Mouse (Mus musculus): ENCODE results near the gene Erp44.
A peak's percentile ranks its signal among the peaks of the same experiment; 100 is the strongest.

The Erp44 gene

GRCm38 (mm10) chr4:48279498-48280134, at the start of gene Erp44, which contains the start of gene Invs:
Erp44 (minus strand) TSS chr4:48279558.
Invs (plus strand) TSS chr4:48279760.
- peak; percentile 92 for DNase-seq (ENCODE audit: low read depth)

DNA sequence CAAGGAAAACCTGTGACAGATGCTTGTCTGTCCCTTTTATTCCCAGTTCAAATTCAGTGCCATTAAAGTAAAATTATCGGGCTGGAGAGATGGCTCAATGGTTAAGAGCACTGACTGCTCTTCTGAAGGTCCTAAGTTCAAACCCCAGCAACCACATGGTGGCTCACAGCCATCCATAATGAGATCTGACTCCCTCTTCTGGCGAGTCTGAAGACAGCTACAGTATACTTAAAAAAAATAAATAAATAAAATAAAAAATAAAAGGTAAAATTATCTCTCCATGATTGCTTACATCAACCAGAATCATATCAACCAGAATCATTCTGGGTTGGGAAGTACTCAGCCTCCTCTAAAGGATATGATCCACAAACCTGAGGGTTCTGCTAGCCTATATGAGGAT, 48.7 kb upstream of the Erp44 start:
- no peak for DNase-seq (ENCODE audit: low read depth)

DNA sequence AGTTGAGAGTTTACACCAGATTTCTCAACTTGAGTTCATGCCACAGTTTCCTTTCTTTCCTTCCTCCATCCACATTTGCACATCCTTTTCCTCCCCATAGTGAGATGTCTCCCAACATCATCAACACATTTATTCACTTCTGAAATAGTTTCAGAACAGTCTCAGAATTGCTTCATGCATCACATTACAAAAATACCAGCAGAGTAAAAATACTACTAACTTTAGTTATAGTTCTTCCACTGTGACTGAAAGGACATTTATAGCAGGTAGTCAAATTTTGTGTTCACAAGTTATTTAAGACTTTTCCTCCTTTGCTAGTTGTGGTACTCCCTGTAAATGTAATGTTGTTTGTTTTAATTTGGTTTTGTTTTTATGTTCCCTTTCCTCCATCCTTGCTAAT, 47.8 kb upstream of the Erp44 start:
- no peak for DNase-seq (ENCODE audit: low read depth)

DNA sequence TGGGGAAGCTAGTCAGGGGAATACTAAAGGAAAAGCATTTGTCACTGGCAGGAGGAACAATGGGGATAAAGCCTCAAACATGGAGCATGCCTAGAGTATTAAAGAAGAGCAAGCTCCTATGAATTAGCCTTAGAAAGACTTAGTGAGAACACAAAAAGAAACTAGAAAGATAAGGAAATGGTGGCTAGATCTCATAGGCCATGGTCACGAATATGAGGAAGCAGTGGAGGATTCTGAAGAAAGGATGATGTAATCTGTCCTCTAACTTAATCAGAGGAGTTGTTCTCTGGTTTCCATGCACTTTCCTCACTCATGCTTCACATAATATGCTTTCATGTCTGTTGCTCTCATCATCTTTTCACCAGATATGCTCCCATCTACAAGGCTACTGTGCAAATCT, 42.7 kb upstream of the Erp44 start:
- DNase-seq (ENCODE audit: low read depth): peak; percentile 6

- DNase-seq (ENCODE audit: low read depth): no peak
Observed at GRCm38 (mm10) chr4:48321276-48321675, 41.9 kb upstream of the Erp44 start.

- no peak for DNase-seq (ENCODE audit: low read depth)
Observed at GRCm38 (mm10) chr4:48316036-48316435, 36.7 kb upstream of the Erp44 start.

DNA sequence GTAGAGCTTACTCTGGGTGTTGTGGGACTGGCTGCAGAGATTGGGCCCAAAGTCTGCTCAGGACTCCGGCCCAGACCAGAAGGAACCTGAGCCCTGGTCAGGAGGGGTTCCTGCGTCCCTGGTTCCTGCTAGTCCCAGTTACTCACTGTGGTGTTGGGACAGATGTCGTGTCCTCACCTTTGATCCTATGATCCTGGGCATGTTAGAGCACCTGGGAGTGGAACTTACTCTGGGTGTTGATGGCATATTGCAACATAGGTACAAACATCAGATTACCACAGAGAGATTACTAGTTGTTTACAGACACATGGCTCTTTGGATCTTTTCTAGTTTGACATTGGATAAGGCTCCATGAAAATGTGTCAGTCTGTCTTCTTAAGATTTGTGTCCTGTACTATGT, 35.5 kb upstream of the Erp44 start:
- DNase-seq (ENCODE audit: low read depth): no peak

GRCm38 (mm10) chr4:48287086-48287757, 7.9 kb upstream of the Erp44 start:
- DNase-seq (ENCODE audit: low read depth): no peak

GRCm38 (mm10) chr4:48281121-48281520, 1.8 kb upstream of the Erp44 start:
- DNase-seq (ENCODE audit: low read depth): no peak

- peak; percentile 33 for DNase-seq (ENCODE audit: low read depth)
Observed at GRCm38 (mm10) chr4:48278757-48279497, 431 bp downstream of the Erp44 start.

DNA sequence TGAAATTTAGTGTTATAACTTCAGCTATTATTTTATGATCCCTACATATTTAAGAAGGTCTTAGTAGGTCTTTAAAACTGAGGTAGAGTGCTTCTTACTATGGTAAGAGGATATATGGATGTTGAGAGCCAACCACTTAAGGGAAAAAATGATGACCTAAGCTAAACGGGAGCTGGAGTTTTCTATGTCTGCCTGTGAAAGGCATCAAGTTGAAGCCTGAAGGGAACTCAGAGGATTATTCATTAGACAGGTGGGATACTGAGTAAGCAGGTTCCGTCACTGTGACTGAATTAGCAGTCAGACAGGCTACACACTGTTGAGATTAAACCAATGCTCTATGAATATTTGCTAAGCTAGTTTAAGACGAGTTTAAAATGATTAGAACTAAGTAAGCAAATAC, 2.3 kb downstream of the Erp44 start:
- no peak for DNase-seq (ENCODE audit: low read depth)

GRCm38 (mm10) chr4:48275736-48276135, 3.6 kb downstream of the Erp44 start:
- no peak for DNase-seq (ENCODE audit: low read depth)

- DNase-seq (ENCODE audit: low read depth): no peak
Observed at GRCm38 (mm10) chr4:48273119-48273829, 6.1 kb downstream of the Erp44 start.

DNA sequence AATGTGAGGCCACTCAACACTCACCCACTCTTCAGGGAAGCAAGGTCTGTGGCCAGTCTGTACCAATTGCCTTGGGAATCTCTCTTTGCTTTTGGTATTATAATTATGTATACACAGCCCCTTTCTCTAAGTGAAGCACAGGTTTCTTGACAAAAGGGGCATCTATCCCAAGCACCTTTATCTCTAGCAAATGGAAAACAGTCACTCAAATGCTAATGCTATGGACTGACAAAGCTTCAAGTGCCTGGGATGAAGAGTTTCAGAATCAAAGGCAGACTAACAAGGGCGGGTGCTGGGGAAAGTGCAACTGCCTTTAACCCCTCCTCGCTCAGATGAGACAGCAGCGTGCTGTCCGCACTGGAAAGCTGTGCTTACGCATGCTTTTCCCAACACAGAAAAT, 7.5 kb downstream of the Erp44 start:
- no peak for DNase-seq (ENCODE audit: low read depth)

DNA sequence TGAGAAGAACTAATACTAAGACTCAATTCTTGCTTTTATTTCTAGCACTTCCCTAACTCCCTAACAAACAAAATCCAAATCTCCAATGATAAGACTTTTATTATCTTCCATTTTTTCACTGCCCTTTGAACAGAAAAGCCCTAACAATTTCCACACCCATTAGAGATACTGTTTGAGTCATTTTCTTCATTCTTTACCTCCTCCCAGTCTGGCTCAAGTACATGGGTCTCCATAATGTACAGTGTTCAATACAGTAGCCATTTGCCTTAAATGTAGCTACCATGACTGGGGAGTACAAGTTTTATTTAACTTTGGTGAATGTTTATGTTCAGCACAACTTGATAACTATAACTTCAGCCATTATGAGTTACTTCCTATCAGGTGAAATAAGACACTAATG, 8.8 kb downstream of the Erp44 start:
- no peak for DNase-seq (ENCODE audit: low read depth)

DNA sequence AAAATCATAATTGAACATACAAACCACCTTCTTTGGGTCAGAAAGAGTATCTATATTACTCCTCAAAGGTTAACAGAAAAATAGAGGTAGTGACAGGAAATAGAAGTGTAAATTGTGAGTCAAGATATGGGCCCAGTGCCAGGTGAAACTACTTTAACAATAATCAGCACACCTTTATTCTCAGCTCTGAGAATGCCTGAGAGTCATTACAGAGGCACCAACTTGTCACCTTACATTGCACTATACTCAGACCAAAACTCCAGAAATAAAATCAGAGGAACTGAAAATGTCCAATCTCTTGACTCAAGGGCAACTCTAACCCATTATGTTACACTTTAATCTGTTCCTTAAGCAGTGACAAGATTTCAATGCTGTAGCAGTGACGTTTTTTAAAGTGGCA, 11.2 kb downstream of the Erp44 start:
- no peak for DNase-seq (ENCODE audit: low read depth)

GRCm38 (mm10) chr4:48267683-48268082, 11.7 kb downstream of the Erp44 start:
- DNase-seq (ENCODE audit: low read depth): no peak

GRCm38 (mm10) chr4:48258045-48258444, 21.3 kb downstream of the Erp44 start:
- DNase-seq (ENCODE audit: low read depth): no peak

DNA sequence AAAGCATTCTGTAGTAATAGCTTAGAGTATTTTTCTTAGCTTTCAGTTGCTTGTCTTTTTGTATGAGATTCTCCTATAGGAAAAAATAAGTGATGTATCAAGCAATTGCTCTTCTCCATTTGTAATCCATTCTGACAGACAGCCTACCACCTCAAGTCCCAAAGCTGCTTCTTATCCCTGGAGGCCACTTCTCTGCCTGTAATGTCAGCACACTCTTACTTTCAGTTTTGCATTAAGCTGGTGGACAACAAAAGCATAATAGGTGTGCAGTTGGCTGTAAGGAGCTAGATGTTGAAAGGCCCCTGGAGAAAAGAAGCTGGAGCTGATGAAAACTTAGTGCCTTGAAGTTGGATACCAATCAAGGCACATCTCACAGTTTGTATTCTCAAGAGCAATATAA, 26.1 kb downstream of the Erp44 start:
- no peak for DNase-seq (ENCODE audit: low read depth)

DNA sequence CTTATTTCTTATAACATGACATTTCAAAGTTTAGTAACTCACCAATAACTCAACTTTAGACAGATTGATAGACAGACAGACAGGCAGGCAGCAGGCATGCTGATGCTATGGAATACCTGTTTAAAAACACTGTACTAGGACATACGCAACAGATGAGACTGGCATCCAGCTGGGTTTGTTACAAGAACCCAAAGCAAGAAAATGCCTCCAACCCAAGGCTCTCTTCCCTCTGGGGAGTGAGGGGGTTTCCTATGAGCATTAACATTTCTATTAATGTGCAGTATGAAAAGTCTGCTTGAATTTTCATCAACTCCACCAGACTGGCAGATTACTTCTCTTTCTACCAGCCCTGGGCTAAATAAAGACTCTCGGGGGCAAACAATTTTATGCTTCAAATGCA, 35.1 kb downstream of the Erp44 start:
- no peak for DNase-seq (ENCODE audit: low read depth)

DNA sequence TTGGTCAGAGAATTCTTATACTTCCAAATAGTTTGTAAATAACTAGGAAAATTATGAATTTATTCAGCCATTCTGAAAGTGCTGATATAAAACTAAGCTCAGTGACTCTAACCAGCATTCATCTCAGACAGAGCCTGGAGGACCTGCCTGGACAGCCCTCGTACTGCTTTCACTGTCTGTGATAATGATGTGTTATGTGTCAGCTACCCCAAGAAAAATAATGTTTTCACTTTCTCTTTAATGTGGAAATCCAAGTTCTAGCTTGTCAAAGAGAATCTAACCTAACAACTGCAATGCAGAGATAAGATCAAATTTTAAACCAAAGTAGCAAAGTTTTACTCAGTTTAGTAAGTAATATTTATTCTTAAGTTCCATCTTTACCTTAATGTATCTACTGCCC, 35.6 kb downstream of the Erp44 start:
- DNase-seq (ENCODE audit: low read depth): no peak

GRCm38 (mm10) chr4:48242482-48242881, 36.9 kb downstream of the Erp44 start:
- DNase-seq (ENCODE audit: low read depth): no peak

DNA sequence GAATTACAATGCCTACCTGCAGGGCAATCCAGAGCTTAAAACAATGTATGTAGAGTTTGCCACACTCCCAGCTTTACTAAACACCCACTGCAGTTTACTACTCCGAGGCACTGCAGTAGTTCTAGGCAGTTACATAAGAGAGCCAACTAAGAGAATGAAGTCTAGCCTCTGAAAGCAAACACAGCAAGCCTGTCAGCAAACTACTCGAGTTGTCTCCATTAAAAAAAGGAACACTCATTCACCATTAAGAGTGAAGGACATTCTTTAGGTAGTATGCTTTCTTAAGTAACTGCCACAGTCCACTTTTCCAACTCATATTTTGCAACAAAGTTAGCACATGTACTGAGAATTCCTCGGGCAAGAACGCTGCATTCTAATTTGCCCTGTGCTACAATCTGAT, 40.3 kb downstream of the Erp44 start:
- DNase-seq (ENCODE audit: low read depth): no peak

Data from c-Kit-positive CD71-negative TER-119-negative erythroid progenitor cells, embryonic 14.5 days (primary cell).